Mouse (Mus musculus): ENCODE data around the gene C130074G19Rik. TPM values are rescaled to one million over a fixed set of nuclear protein-coding genes. Genes with fewer than 3 reads are reported as not detected.

Gene C130074G19Rik
- total RNA-seq, 1 experiment from 2014 or later, result not detected

- no peak for ATAC-seq (replicated peaks; ENCODE audit: insufficient number of reproducible peaks, low FRiP score, low TSS enrichment, poor library complexity, severe bottlenecking)
These were observed 1.8 kb downstream of the C130074G19Rik start for GRCm38 (mm10) chr1:184881211-184881610.

DNA sequence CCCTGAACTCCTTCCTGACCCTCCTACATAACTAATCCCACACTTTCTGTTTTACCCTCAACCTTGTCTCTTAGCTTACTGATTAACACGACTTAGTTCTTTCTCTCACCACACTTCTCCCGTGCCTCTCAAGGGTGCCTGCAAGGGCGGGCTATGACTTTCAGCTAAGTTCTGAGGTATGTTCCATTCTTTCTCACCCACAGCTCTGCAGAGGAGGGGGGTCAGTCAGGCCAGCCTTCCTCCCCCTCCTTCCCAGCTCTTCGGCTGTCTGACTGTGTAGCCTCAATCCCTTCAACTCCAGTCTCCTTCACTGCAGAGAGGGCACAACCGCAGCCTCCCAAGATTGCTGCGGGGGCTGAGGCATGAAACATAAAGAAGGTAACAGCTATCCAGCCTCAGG lies 4.2 kb downstream of the C130074G19Rik start:
- no peak for ATAC-seq (replicated peaks; ENCODE audit: insufficient number of reproducible peaks, low FRiP score, low TSS enrichment, poor library complexity, severe bottlenecking)

GRCm38 (mm10) chr1:184877306-184877705 lies 5.7 kb downstream of the C130074G19Rik start:
- no peak for ATAC-seq (replicated peaks; ENCODE audit: insufficient number of reproducible peaks, low FRiP score, low TSS enrichment, poor library complexity, severe bottlenecking)

- ATAC-seq (replicated peaks; ENCODE audit: insufficient number of reproducible peaks, low FRiP score, low TSS enrichment, poor library complexity, severe bottlenecking), result no peak
These were observed 9.1 kb downstream of the C130074G19Rik start for GRCm38 (mm10) chr1:184873910-184874309.

DNA sequence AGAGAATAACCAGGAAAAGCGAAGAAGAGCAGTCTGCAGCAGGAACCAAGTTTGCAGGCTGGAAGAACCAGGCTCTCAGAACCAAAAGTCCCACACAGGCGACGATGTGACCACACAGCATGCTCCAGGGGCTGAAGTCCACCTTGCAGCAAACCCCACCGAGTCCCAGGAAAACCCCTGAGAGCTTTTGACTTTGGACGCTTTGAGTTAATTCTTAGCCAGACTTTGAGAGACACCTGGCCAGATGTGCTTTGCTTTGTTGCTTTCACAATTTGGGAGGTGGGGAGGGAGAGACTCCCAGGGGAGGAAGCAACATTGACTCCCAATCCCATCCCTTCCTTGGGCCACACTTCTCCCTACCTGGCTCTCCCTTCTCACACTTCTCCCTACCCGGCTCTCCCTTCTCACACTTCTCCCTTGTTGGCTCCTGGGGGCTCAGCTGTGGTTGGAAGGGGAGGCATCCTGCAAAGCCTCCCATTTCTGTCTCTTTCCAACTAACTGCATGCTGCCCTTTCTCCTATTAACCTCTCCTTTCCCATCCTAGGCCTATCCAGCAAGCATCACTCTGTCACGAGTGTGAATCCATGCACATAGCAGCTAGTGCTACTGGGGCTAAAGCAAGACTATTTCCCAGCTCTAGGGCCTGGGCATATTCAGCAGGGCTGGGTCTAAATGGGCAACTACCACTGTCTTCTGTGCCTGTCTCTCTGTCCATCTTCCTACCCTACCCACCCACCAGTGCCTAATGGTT lies 10.8 kb downstream of the C130074G19Rik start:
- ATAC-seq (replicated peaks; ENCODE audit: insufficient number of reproducible peaks, low FRiP score, low TSS enrichment, poor library complexity, severe bottlenecking), result no peak

DNA sequence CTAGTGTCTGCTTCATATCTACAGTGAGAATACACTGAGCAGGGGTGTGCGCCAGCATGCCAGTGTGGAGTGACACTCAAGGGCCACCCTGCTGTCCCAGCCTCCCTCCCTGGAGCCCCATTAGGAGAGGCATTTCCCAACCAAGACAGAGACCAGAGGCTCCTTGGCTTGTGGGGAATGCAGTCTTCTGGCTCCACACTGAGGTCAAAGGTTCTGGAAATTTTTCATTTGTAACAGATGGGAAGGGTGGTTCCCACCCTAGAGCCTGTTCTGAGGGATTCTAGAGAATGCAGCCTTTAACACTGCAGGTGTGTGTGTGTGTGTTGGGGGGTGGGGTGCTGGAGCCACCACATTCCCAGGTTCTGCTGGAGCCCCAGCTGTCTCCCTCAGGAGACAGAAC lies 11.5 kb downstream of the C130074G19Rik start:
- ATAC-seq (replicated peaks; ENCODE audit: insufficient number of reproducible peaks, low FRiP score, low TSS enrichment, poor library complexity, severe bottlenecking), result no peak

GRCm38 (mm10) chr1:184870646-184871385 lies 12.2 kb downstream of the C130074G19Rik start:
- no peak for ATAC-seq (replicated peaks; ENCODE audit: insufficient number of reproducible peaks, low FRiP score, low TSS enrichment, poor library complexity, severe bottlenecking)

DNA sequence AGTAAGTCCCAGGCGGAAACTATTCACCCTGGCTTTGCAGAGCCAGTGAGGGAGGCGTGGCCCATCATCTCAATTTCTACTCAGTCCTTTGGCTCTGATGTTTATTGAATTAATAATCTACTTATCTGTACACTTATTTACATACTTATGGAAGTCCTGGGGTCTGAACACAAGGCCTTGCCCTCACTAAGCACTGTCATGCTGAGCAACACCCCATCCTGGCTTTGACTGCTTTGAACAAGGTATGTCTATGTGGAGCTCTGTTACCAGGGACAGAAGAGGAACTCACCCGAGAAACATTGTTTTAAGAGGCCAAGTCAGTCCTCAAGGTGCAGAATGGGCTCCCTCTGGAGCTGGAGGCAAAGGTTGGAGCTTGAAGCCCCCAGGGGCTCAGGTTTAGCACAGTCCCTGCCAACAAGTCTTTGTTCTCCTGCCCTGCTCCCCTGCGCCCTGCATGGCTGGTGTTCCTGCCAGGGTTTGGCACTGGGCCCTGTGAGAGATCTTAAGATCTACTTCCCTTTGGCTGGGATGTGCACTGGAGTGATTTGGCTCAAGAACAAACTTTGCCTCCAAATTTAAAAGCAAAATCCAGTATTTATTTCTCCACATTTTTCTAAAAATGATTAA lies 13.0 kb downstream of the C130074G19Rik start:
- ATAC-seq (replicated peaks; ENCODE audit: insufficient number of reproducible peaks, low FRiP score, low TSS enrichment, poor library complexity, severe bottlenecking), result no peak

GRCm38 (mm10) chr1:184867640-184868120 lies 15.3 kb downstream of the C130074G19Rik start:
- ATAC-seq (replicated peaks; ENCODE audit: insufficient number of reproducible peaks, low FRiP score, low TSS enrichment, poor library complexity, severe bottlenecking), result no peak

- no peak for ATAC-seq (replicated peaks; ENCODE audit: insufficient number of reproducible peaks, low FRiP score, low TSS enrichment, poor library complexity, severe bottlenecking)
These were observed 18.6 kb downstream of the C130074G19Rik start for GRCm38 (mm10) chr1:184864381-184864801.

GRCm38 (mm10) chr1:184862636-184863035 lies 20.4 kb downstream of the C130074G19Rik start:
- no peak for ATAC-seq (replicated peaks; ENCODE audit: insufficient number of reproducible peaks, low FRiP score, low TSS enrichment, poor library complexity, severe bottlenecking)

- no peak for ATAC-seq (replicated peaks; ENCODE audit: insufficient number of reproducible peaks, low FRiP score, low TSS enrichment, poor library complexity, severe bottlenecking)
These were observed 21.5 kb downstream of the C130074G19Rik start for GRCm38 (mm10) chr1:184861551-184861950.

GRCm38 (mm10) chr1:184860276-184860675 lies 22.7 kb downstream of the C130074G19Rik start:
- no peak for ATAC-seq (replicated peaks; ENCODE audit: insufficient number of reproducible peaks, low FRiP score, low TSS enrichment, poor library complexity, severe bottlenecking)

- ATAC-seq (replicated peaks; ENCODE audit: insufficient number of reproducible peaks, low FRiP score, low TSS enrichment, poor library complexity, severe bottlenecking), result no peak
These were observed 24.8 kb downstream of the C130074G19Rik start for GRCm38 (mm10) chr1:184858253-184858652.

DNA sequence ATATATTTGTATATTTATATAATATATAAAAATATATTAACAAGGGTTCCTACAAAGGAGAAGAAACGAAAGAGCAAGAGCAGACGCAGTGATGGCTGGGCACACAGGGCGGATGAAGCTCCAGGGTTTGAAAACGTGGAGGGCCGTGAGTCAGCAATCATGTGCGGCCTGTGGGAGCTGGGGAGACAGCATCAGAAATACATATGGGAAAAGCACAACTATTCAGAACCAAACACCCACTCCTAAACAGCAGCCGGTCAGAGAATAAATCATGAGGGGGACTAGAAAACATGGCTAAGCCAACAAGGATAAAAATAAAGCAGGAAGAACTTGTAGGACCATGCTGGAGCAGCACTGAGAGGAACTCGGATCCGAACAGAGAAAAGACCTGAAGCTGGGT lies 25.8 kb downstream of the C130074G19Rik start:
- ATAC-seq (replicated peaks; ENCODE audit: insufficient number of reproducible peaks, low FRiP score, low TSS enrichment, poor library complexity, severe bottlenecking), result no peak

DNA sequence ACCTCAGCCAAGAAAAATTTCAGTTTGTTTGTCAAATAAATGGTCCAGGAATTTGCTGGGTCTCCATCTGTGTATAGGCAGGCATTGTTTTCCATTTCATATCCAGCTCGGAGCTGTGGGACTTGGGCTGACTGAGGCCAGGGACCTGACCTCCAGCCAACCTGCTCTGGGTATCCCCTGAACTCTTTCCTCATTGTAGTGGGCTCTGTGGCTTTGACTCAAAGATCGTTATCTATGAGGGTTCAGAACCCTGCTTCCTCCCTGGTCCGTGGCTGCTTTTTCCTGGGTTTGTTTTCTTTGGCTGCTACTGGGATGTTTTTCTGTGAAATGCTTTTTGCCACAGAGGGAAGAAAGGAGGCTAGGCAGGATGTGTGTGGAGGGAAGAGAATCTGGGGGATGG lies 29.1 kb downstream of the C130074G19Rik start:
- no peak for ATAC-seq (replicated peaks; ENCODE audit: insufficient number of reproducible peaks, low FRiP score, low TSS enrichment, poor library complexity, severe bottlenecking)

DNA sequence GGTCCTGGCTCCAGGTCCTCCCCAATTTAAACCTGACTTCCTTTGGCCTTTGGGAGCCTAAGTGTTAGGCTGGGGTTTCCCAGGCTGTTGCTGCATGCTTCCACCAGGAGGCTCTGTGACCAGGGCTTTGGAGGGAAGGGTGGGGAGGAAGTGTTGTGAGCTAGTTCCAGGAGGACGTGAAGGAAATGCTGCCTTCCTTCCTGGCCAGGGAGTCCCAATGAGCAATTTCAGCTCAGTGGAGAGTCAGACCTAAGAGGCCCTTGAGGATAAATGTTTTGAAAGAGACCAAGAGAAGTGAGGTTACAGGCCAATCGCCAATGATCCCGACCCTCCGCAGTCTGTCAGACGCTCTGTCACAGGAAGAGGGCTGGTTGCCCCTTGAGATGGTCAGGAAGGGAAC lies 29.7 kb downstream of the C130074G19Rik start:
- 0 out of 2 replicates have a peak, but pooled peaks have one; percentile 36 for ATAC-seq (replicated peaks; ENCODE audit: insufficient number of reproducible peaks, low FRiP score, low TSS enrichment, poor library complexity, severe bottlenecking)

DNA sequence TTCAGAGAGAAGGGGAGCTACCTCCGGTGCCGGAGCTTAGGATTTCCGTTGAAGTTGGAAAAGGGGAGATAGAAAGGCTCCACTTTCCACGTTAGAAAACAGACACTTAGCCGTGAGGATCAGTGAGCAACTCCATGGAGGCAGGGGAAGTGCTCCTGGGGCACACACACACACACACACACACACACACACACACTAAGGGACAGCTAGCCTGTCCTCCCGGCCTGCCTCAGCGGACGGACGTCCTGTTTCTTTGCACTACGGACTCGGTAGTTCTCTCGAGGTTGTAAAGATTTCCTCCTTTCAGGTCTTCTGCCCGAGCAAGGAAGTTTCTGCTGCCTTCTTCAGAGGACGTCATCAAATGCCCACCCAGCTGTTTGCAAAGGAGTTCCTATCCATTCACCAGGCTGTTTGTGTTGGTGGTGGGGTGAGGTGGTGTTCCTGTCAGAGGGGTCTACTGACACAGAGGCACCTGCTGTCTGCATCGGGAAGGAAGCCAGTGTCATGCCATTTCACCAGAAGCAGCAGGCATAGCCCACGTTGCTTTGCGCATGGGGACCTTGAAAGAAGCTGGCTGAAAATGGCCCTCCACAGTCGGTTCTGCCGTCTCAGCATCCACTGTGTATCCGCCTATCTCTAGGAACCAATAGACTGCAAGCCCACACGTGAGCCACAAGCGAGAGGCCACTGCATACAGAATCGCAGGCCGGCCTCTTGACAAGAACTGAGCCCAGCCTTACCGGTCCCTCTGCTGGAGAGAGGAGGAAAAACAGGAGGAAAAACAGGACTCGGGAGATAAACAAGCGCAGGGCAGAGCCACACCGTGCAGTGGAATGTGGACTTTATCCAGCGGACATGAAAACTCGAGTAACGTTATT lies 31.0 kb downstream of the C130074G19Rik start:
- peak; percentile 90 for ATAC-seq (replicated peaks; ENCODE audit: insufficient number of reproducible peaks, low FRiP score, low TSS enrichment, poor library complexity, severe bottlenecking)
